Mouse (Mus musculus) embryonic facial prominence, embryonic 15.5 days (tissue): Measurements from ENCODE around the gene Prx. TPM values are rescaled to one million over a fixed set of nuclear protein-coding genes. Genes with fewer than 3 reads are reported as not detected.

Experiments
- polyA plus RNA-seq: library from polyadenylated mRNA; unstranded; fragments of >200 nt; fragmentation: Nextera tagmentation; extraction: Ambion mirVana; gene quantifications from 2 replicates; pipeline ENCODE4 v1.2.1, GENCODE M21; 2015

Gene Prx
- polyA plus RNA-seq, 1 experiment from 2014 or later, result 5.1 TPM

Other genes starting within 250 kb of the Prx start
- 48.7 and 49.3 TPM in 2 replicates for gene Numbl, start 240.9 kb upstream of the Prx start, polyA plus RNA-seq
- 85.5 and 92.3 TPM in 2 replicates for gene Ltbp4, start 161.6 kb upstream of the Prx start, polyA plus RNA-seq
- gene Shkbp1, start 143.3 kb upstream of the Prx start, polyA plus RNA-seq, result 36.8 and 46.2 TPM in 2 replicates
- 0.35 and 0.43 TPM in 2 replicates for gene Gm20479, start 141.9 kb upstream of the Prx start, polyA plus RNA-seq
- 0.43 and 0.85 TPM in 2 replicates for gene Sptbn4, start 51.6 kb upstream of the Prx start, polyA plus RNA-seq
- gene Blvrb, start 51.3 kb upstream of the Prx start, polyA plus RNA-seq, result 73.0 and 73.5 TPM in 2 replicates
- gene Sertad3, start 25.6 kb upstream of the Prx start, polyA plus RNA-seq, result 36.4 and 39.2 TPM in 2 replicates
- 41.7 and 51.6 TPM in 2 replicates for gene Sertad1, start 12.4 kb upstream of the Prx start, polyA plus RNA-seq
- 0.77 and 1.1 TPM in 2 replicates for gene Hipk4, start 23.9 kb downstream of the Prx start, polyA plus RNA-seq
- 121 and 122 TPM in 2 replicates for gene Pld3, start 53.9 kb downstream of the Prx start, polyA plus RNA-seq
- 36.4 and 38.0 TPM in 2 replicates for gene 2310022A10Rik, start 53.9 kb downstream of the Prx start, polyA plus RNA-seq
- 114 and 117 TPM in 2 replicates for gene Akt2, start 92.2 kb downstream of the Prx start, polyA plus RNA-seq
- gene Ttc9b, start 154.6 kb downstream of the Prx start, polyA plus RNA-seq, result 0.60 and 1.3 TPM in 2 replicates
- gene Map3k10, start 175.3 kb downstream of the Prx start, polyA plus RNA-seq, result 10.1 and 11.3 TPM in 2 replicates
- gene Zfp607b, start 190.0 kb downstream of the Prx start, polyA plus RNA-seq, result 3.6 and 4.9 TPM in 2 replicates
- 37.7 and 38.2 TPM in 2 replicates for gene Zfp60, start 232.1 kb downstream of the Prx start, polyA plus RNA-seq